Mouse (Mus musculus) heart, adult 18-20 months (tissue): ENCODE measurements around the gene Trit1. TPM values are rescaled to one million over a fixed set of nuclear protein-coding genes. Genes with fewer than 3 reads are reported as not detected.
"Not testable (repeated sequence)": the region's sequence is repeated elsewhere in the genome, so short reads cannot be mapped to it uniquely, and the experiment has no call there.

ENCODE experiments used
- DNase-seq, 2 experiments: peaks; one replicate each; pipeline ENCODE4 v3.0.0; 2021 to 2022; ENCODE audit warnings: mixed read lengths in 1 of 2
- total RNA-seq, 2 experiments: library from RNA; stranded (reverse); gene quantifications; 2 replicates each; pipeline ENCODE4 v1.2.3; 2021

Gene Trit1
- total RNA-seq, 2 experiments from 2014 or later: 4.9 to 5.5 TPM

DNA sequence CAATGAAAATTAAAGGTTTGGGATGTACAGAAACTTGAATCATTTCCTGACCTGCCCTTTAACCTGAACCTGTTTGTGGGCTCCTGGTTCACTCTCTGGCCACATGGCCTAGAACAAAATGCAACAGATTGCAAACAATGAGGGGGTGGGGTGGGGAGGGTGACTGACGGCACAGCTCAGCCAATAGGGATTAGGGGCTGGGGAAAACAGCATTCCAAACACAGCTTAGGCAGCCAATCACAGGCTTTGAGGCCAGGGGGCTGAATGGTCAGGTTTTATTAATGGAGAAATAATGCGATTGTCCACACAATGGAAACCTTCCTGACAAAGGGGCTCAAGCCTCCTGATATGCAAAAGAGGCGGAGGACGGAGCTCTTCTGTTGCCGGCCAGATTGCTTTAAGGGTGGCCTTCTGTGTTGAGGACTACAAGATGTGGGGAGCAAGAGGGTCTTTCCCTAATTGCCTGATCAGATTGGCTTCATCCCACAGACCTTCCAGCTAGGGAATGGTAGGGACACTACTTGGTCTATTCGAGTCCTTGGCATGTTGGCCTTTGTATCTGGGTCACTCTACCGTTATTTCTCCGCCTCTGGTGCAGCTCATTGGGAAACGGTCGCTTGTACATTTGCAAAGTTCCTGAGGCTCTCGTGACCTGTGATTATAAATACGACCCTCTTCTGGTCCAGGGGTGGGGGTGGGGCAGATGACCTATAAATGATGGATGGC is 17.7 kb upstream of the Trit1 start:
- DNase-seq: no peak

DNA sequence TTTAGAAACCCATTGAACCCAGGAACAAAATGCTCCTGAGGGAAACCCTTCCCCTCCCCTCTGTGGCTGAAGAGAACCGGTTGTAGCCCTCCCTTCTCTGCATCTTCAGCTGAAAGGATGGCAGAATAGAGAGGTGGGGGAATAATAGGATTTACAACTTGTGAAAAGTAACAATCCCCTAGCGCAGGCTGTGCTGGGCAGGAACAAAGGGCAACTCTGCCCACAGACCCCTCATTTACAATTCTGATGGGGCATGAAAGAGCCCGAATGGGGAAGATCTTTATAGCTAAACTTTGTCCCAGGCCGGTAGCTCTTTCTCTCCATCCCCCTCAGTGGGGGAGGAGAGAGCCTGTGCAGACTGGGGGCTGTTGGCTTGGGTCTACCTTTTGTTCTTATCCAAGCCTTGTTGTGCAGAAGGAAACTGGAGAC is 17.1 kb upstream of the Trit1 start:
- no peak for DNase-seq

GRCm38 (mm10) chr4:123000130-123000529 is 16.3 kb upstream of the Trit1 start:
- no peak for DNase-seq

GRCm38 (mm10) chr4:123000617-123001342 is 15.6 kb upstream of the Trit1 start:
- no peak for DNase-seq

DNA sequence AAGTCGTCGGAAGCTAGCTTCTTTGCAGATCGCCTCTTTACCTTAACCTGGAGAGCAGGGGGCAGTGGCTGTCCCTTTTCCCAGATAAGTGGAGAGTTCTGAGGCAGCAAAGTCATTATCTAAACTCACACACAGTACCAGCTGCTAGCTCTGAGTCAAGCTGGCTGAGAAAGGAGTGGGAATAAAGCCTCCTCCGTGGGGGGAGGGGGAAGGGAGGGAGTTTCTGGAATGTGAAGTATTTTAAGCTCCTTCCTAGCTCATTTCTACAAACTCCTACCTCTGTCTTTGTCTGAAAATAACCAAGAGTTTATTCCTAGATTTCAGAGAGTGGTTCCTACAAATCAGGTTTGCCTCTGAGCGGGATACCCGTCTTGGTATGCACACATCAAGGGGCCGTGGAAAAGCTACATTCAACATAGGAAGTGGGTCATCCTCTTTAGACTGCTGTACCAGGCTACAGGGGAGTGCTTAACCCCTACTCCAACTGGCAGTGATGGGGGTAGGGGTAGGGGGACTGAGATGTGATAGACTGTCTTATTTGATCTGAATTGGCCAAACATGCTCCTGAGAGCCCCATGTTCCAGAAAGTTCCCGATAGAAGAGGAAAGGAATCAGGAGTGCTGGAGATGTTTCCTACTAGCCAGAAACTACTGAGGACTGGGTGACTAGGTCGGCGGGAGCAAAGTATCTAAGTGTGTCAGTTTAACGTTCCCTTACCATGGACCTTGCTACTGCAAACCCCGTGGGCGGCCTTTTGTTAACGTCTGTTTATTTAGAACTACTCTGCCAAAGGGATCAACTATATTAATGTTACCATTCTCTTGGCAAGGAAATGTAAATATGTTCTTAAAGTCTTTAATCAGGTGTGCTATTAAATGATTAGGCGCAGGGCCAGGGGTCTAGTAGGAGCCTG is 11.1 kb upstream of the Trit1 start:
- DNase-seq: no peak

DNA sequence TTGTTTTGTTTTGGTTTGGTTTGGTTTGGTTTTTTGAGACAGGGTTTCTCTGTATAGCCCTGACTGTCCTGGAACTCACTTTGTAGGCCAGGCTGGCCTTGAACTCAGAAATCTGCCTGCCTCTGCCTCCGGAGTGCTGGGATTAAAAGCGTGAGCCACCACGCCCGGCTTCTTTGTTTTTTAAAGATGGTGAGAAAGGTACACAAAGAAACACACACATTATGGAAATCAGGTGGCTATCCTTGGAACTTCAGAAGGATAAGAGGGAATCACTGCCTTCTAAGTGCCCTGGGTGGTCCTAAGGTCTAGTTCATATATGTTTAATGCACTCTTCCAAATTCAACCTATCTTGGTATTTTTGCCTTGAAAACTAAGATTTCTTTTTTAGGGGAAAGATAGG is 3.9 kb upstream of the Trit1 start:
- DNase-seq: not testable (repeated sequence)

DNA sequence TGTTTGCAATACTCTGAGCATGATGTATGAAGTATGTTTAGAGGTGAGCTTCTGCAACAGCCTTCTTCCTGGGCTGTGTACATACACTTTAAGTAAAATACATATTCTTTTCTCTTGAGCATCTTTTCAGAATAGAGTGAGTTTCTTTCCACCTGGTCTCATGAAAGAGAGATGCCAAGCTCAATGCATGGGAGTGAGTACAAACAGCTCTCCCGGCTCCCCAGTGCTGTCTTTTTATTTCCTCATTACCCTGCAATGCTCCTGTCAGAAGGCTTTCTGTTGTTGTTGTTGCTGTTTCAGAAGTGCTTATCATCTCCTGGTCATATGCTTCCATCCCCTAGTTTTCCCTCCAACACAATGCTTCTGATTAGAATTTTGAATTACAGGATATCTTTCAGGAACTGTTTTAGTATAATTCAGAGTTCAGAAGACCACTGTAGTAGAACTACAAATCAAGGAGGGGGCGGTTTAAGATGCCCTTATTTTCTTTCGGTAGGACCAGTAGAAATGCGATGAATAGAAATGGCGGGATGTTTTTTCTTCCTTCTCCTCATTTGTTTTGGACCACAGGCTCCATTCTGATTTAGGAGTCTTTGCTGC is 3.0 kb upstream of the Trit1 start:
- no peak for DNase-seq

DNA sequence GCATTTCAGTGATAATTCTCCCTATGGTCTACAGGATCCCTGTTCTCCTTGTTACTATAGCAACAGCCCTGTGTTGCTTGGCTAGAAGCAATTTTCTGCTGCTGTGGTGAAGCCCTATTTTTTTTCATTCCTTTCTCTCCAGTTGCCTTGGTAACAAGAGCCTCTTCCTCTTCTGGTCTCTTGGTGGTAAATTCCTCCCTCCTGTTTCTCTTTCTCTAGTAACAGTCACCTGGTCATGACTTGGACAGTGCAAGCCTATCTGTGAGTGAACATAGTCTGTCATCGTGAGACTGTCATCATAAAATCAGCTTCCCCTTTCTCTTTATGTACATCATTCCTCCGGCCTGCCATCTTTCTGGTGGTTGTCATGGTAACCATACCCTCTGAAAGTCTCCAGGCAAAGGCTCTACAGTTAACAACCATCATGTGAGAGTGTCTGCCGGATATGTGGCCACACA is 2.4 kb upstream of the Trit1 start:
- no peak for DNase-seq

- no peak for DNase-seq
These were observed 1.7 kb upstream of the Trit1 start for GRCm38 (mm10) chr4:123014501-123015282.

DNA sequence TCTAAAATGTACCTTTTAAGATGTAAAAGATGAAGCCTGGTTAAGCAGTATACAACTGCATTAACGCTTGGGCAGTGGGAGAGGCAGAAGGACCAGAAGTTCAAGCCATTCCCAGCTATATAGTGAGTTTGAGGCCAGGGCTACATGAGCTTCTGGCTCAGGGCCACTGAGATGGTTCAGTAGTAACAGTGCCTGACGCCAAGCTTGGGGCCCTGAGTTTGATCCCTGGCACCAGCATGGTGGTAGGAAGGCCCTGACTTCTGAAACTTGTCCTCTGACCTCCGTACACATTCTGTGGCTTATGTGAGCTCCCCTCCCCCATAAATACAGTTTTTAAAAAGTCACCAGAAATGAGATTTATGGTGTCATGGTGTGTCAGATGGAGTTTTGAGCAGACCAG is 5.2 kb downstream of the Trit1 start:
- DNase-seq: no peak

DNA sequence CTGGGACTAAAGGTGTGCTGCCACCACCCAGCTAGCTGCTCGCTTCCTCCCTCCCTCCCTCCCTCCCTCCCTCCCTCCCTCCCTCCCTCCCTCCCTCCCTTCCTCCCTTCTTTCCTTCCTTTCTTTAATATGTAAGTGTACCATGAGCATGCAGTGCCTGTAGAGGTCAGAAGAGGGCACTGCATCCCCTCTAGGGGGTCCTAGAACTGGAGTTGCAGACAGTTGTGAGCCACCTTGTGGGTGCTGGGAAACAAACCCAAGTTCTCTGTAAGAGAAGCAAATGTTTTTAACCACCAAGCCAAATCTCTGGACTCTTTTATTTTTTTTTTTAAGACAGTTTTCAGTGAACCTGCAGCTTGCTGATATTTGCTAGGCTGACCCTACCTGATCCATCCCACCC is 6.5 kb downstream of the Trit1 start:
- no peak for DNase-seq

DNA sequence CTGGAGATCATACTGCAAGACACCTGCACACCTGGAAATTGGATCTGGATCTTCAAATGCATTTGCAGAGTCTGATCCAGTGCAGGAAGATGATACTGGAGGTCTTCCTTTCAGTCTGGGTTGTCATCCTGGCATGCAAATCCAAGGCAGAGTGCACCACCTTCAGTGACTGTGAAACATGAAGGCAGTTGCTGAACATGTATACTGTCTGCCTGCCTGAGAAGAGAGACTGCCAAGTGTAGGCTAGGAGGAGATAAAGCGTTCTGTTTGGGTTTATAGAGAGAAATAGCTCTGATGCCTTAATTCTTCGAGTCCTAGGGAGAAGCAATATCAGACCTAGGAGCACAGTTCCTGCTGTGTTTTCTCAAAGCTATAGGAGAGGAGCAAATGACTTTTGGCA is 9.0 kb downstream of the Trit1 start:
- no peak for DNase-seq

DNA sequence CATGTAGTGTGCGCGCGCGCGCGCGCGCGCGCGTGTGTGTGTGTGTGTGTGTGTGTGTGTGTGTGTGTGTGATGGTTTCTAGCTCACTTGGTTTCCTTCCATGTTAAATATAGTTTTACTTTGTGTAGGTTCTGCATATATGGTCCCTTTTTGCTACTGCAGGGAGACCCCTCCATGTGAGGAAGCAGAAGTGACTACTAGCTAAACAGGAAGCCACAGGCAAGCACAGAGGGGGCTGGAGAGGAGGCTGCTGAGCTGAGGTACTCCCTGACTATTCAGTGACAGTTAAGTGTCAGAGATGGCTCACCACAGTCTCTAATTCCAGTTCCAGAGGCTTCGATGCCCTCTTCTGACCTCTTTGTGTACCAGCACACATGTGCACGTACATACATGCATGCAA is 9.8 kb downstream of the Trit1 start:
- peak in 1 of 2 experiments; percentile 34 for DNase-seq

DNA sequence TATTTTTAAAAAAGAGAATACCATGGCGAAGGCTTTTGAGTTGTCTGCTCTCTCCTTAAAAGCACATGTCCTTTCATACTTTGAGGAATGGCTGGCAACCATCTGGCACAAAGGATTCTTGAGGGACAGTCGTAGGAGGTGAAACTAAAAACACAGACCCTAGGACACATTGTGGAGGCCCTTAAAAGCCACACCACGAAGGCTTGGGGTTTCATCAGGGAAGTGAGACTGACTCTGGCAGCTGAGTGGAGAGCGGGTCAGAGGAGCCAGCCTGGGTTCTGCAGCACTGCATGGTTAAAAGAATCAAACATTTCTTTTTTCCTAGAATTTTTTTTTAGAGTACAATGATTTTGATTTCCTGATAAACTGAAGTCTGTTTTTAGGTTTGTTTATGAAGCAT is 10.2 kb downstream of the Trit1 start:
- DNase-seq: peak in 1 of 2 experiments; percentile 10

- no peak for DNase-seq
These were observed 18.4 kb downstream of the Trit1 start for GRCm38 (mm10) chr4:123034841-123035240.

- DNase-seq: peak in 1 of 2 experiments; percentile 18
These were observed 19.2 kb downstream of the Trit1 start for GRCm38 (mm10) chr4:123035636-123036035.

- no peak for DNase-seq
These were observed 20.3 kb downstream of the Trit1 start for GRCm38 (mm10) chr4:123036710-123037109.

- DNase-seq: no peak
These were observed 24.7 kb downstream of the Trit1 start for GRCm38 (mm10) chr4:123041131-123041530.

GRCm38 (mm10) chr4:123043858-123044257 is 27.5 kb downstream of the Trit1 start:
- DNase-seq: no peak

DNA sequence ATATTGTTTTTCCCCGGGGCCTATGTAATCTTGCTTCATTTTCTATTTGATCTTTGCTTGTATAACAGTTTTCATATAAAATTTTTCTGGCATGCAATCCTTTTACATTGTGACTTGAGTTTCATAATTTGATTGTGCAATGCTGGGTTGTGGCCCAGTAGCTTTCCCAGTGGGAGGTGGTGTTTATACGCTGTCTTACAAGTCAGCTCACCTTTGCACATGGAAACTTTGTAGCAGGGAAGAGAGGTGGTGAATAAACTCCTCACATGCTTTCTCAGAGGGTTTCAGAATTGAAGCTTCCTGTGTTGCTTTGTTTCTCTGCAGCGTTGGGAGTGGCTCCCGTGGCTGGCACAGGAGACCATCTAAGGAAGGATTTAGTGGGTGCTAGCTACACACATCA is 28.4 kb downstream of the Trit1 start:
- peak; percentile 23 to 30 for DNase-seq

GRCm38 (mm10) chr4:123046300-123046699 is 29.9 kb downstream of the Trit1 start:
- peak in 1 of 2 experiments; percentile 35 for DNase-seq
